Mouse (Mus musculus) neural tube, embryonic 11.5 days (tissue): ENCODE data around the gene Pde8b. TPM values are rescaled to one million over a fixed set of nuclear protein-coding genes. Genes with fewer than 3 reads are reported as not detected.

Experiments
- ATAC-seq: fragments of 200-750 bp; cut with Nextera tagmentation; 2 replicates; pipeline ENCODE4 v1.8.0; 2017; ENCODE audit warnings: moderate number of reproducible peaks, mild to moderate bottlenecking, moderate TSS enrichment, moderate library complexity; ENCODE audit not compliant: insufficient read depth, low FRiP score, low TSS enrichment
- DNase-seq: peaks from one replicate; pipeline ENCODE4 v3.0.0-alpha.2; 2015; ENCODE audit warnings: low spot score
- H3K27ac ChIP-seq: fragments of 300-500 bp; sonication (generic); 2 replicates; pipeline ENCODE4 v1.5.1; 2014; ENCODE audit warnings: low read depth, mild to moderate bottlenecking, low read length
- H3K27me3 ChIP-seq: fragments of 300-500 bp; sonication (generic); 2 replicates; pipeline ENCODE4 v1.6.1; 2014; ENCODE audit warnings: mild to moderate bottlenecking, low read length, mixed read lengths; ENCODE audit not compliant: control insufficient read depth, insufficient read depth
- H3K36me3 ChIP-seq: fragments of 300-500 bp; sonication (generic); 2 replicates; pipeline ENCODE4 v1.6.1; 2014; ENCODE audit warnings: mild to moderate bottlenecking, low read length, moderate library complexity, mixed read lengths; ENCODE audit not compliant: control insufficient read depth, insufficient read depth
- H3K4me1 ChIP-seq: fragments of 300-500 bp; sonication (generic); 2 replicates; pipeline ENCODE4 v1.6.1; 2014; ENCODE audit warnings: low read length, mixed read lengths; ENCODE audit not compliant: control insufficient read depth, insufficient read depth
- H3K4me2 ChIP-seq: fragments of 300-500 bp; sonication (generic); 2 replicates; pipeline ENCODE4 v1.6.1; 2014; ENCODE audit warnings: low read depth, mild to moderate bottlenecking, moderate library complexity
- H3K4me3 ChIP-seq: fragments of 300-500 bp; sonication (generic); 2 replicates; pipeline ENCODE4 v1.5.1; 2014; ENCODE audit warnings: low read depth, low read length
- H3K9ac ChIP-seq: fragments of 300-500 bp; sonication (generic); 2 replicates; pipeline ENCODE4 v1.6.1; 2014; ENCODE audit warnings: mild to moderate bottlenecking, low read length
- H3K9me3 ChIP-seq: fragments of 300-500 bp; sonication (generic); 2 replicates; pipeline ENCODE4 v1.6.1; 2016; ENCODE audit warnings: low read length; ENCODE audit not compliant: control insufficient read depth
- WGBS: fragments of 180-500 bp; shearing (Covaris S2); extraction: QIAGEN DNeasy Blood & Tissue Kit; methylation state at CpG from one replicate; pipeline ENCODE4 v1.1.7; 2014; 5-methylcytosine and 5-hydroxymethylcytosine counted together
- polyA plus RNA-seq: library from polyadenylated mRNA; unstranded; fragments of >200 nt; fragmentation: Nextera tagmentation; extraction: Ambion mirVana; gene quantifications from 2 replicates; pipeline ENCODE4 v1.2.1, GENCODE M21; 2014

Pde8b gene
- polyA plus RNA-seq, 1 experiment from 2014 or later = 4.1 TPM

DNA sequence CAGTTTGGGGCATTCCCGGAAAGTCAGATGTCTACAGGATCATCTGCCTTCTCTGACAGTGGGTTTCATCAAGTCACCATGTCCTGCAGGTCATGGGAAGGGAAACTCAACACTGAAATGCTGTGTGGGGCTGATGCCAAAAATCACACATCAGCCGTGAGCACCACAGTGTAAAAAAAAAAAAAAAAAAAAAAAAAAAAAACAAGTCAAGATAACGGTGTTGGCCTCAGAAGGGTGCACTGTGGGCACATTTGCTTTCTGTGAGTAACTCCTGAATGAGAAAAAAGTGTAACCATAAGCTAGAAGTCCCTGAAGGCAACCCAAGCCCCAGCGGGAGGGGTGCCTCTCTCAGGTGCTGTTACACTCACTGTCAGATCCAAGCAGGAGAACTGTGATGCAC, 199.7 kb downstream of the Pde8b start:
- Histone ChIP-seq H3K4me1 (no peaks in the 10 kb centered on the region), H3K27me3 (no peaks in the 10 kb centered on the region), H3K36me3 (no peaks in the 10 kb centered on the region), H3K4me3 (no peak overlapping the region), H3K9ac (no peak overlapping the region), H3K9me3 (no peaks in the 10 kb centered on the region), H3K27ac (no peak overlapping the region), H3K4me2 (no peak overlapping the region)
- no peak for ATAC-seq
- WGBS = 79% methylated on average over 4 of the region's 4 CpGs
- no peak for DNase-seq

DNA sequence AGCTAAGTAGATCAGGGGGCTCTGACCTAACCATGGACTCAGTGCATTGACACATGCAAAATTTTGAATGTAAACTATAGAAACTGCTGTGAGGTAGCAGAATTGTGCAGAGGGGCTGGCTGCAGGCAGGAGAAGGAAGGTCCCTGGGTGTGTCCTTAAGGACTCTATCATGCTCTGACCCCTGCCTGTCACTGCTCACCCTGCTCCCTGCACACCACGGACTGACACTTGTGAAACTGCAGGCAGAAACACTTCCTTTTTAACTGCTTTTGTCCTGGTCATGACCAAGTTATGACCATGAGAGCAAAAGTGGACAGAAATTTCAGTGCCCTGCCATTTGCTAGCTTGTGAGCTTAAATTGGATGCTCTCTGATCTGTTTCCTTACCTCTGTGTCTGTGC, 206.0 kb downstream of the Pde8b start:
- 52% methylated on average over 1 of the region's 1 CpGs for WGBS
- H3K27me3 ChIP-seq = no peaks in the 10 kb centered on the region
- H3K27ac ChIP-seq = no peak overlapping the region
- no peak overlapping the region for H3K4me2 ChIP-seq
- H3K36me3 ChIP-seq = no peaks in the 10 kb centered on the region
- H3K9me3 ChIP-seq = no peaks in the 10 kb centered on the region
- no peak for DNase-seq
- ATAC-seq = no peak
- no peak overlapping the region for H3K4me3 ChIP-seq
- no peak overlapping the region for H3K9ac ChIP-seq
- no peaks in the 10 kb centered on the region for H3K4me1 ChIP-seq

DNA sequence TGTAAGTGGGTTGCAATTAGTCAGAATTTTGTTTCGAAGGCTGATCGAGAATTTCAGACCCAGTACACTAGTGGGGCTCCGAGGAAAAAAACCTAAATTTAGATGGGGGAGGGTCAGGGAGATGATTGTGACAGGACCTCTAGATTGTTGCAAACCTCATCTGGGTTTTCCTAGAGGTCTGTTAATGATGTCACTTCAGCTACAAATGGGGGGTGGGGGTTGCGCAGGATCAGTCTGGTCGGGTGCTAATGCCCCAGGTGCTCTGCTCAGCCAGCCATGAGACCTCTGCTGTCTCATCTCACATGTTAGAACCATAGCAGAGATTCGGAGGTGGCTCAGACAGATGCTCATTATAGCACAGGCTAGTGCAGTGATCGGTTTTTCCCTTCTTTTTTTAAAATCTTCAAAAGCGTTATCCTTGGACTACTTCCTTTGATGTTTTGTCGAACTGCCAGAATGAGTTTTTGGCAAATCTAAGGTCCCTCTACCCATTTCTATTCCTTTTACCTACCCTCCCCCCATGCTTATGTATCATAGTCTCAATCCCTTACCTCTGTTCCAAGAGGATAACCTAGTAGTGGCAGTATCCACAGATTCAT, 209.9 kb downstream of the Pde8b start:
- ATAC-seq (no peak), DNase-seq (no peak)
- H3K4me2 ChIP-seq = no peak overlapping the region
- no peaks in the 10 kb centered on the region for H3K36me3 ChIP-seq
- H3K4me3 ChIP-seq = no peak overlapping the region
- H3K27me3 ChIP-seq = no peaks in the 10 kb centered on the region
- no peaks in the 10 kb centered on the region for H3K4me1 ChIP-seq
- 87% methylated on average over 9 of the region's 9 CpGs for WGBS
- H3K9ac ChIP-seq = no peak overlapping the region
- no peak overlapping the region for H3K27ac ChIP-seq
- no peaks in the 10 kb centered on the region for H3K9me3 ChIP-seq

DNA sequence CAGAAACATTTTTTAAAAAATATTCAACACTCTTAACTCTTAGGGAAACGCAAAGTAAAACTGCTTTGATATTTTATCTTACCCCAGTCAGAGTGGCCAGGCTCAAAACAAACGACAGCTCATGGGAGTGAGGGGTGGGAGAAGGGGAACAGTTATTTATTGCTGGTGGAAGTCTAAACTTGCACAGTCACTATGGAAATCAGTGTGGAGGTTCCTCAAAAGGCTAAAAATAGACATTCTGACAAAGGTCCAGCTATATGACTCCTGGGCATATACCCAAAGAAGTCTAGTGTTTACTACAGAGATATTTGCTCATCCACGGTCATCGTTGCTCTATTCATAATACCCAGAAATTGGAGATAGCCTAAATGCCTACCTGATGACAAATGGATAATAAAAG, 211.9 kb downstream of the Pde8b start:
- no peak overlapping the region for H3K4me2 ChIP-seq
- 86% methylated on average over 4 of the region's 4 CpGs for WGBS
- ATAC-seq = no peak
- no peaks in the 10 kb centered on the region for H3K9me3 ChIP-seq
- H3K4me3 ChIP-seq = no peak overlapping the region
- H3K27ac ChIP-seq = no peak overlapping the region
- no peak for DNase-seq
- H3K36me3 ChIP-seq = no peaks in the 10 kb centered on the region
- H3K27me3 ChIP-seq = no peaks in the 10 kb centered on the region
- H3K4me1 ChIP-seq = no peaks in the 10 kb centered on the region
- H3K9ac ChIP-seq = no peak overlapping the region

DNA sequence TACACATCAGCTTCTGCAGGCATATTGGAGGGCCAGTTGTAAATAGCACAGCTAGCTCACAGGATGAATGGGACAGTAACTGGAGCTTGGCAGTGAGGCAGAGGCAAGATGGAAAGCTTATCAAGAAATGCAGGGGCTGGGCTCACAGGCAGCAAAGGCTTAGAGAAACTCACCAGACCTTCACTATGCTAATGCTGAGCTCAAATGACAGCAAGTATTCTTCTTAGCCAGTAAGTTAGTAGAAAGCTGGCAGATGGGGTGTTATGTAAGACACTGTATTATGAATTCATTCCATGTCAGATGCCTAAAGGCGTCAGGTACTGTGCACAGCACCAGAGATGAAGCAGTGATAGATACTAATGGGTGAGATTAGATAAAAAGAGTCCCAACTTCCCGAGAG, 215.4 kb downstream of the Pde8b start:
- no peaks in the 10 kb centered on the region for H3K27me3 ChIP-seq
- no peak overlapping the region for H3K4me2 ChIP-seq
- no peak for DNase-seq
- no peak overlapping the region for H3K9ac ChIP-seq
- ATAC-seq = no peak
- H3K4me1 ChIP-seq = no peaks in the 10 kb centered on the region
- no peak overlapping the region for H3K27ac ChIP-seq
- no peak overlapping the region for H3K4me3 ChIP-seq
- no peaks in the 10 kb centered on the region for H3K36me3 ChIP-seq
- WGBS = 79% methylated on average over 2 of the region's 2 CpGs
- no peaks in the 10 kb centered on the region for H3K9me3 ChIP-seq

DNA sequence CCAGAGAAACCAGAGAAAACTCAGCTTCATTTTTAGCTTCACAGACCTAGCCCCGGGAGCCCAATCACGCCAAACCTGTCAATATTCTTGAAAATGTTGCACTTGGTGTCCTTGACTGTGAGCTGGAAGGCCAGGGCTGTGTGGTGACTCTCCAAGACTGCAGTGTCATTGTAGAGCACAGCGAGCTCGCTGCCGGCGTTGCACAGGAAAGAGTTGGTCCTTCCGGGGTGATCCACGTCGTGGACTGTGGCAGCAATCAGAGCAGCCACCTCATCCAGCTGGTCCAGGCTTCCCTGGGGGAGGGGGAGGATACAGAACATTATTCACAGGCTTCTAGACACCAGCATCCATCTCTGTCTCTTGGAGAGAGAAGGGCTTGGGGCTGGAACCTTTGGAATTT, 216.0 kb downstream of the Pde8b start:
- DNase-seq = no peak
- Histone ChIP-seq H3K27me3 (no peaks in the 10 kb centered on the region), H3K9ac (no peak overlapping the region), H3K4me3 (no peak overlapping the region), H3K36me3 (no peaks in the 10 kb centered on the region), H3K4me1 (no peaks in the 10 kb centered on the region), H3K9me3 (no peaks in the 10 kb centered on the region), H3K27ac (no peak overlapping the region), H3K4me2 (no peak overlapping the region)
- ATAC-seq = no peak
- 83% methylated on average over 9 of the region's 9 CpGs for WGBS

DNA sequence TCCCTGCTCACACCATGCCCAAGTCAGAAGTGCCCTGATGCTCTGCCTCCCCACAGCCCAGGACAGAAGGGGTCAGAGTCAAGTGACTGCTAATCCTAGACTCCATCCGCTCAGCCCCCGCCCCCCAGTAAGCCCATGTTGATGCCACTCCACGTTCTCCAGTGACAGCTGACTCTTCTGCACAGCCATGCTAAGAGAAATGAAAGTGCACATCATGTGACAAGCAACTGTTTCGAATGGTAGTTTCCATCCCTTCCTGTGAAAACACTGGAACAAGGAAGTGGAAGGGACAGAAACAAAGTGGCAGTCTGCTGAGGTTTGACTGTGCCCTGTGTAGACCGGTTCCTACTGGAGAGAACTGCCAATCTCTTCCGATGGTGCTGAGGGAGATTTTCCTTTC, 217.2 kb downstream of the Pde8b start:
- no peak overlapping the region for H3K4me2 ChIP-seq
- 92% methylated on average over 6 of the region's 6 CpGs for WGBS
- no peaks in the 10 kb centered on the region for H3K36me3 ChIP-seq
- H3K4me3 ChIP-seq = no peak overlapping the region
- no peaks in the 10 kb centered on the region for H3K4me1 ChIP-seq
- H3K9me3 ChIP-seq = no peaks in the 10 kb centered on the region
- H3K27ac ChIP-seq = no peak overlapping the region
- no peak for DNase-seq
- no peaks in the 10 kb centered on the region for H3K27me3 ChIP-seq
- H3K9ac ChIP-seq = no peak overlapping the region
- no peak for ATAC-seq

DNA sequence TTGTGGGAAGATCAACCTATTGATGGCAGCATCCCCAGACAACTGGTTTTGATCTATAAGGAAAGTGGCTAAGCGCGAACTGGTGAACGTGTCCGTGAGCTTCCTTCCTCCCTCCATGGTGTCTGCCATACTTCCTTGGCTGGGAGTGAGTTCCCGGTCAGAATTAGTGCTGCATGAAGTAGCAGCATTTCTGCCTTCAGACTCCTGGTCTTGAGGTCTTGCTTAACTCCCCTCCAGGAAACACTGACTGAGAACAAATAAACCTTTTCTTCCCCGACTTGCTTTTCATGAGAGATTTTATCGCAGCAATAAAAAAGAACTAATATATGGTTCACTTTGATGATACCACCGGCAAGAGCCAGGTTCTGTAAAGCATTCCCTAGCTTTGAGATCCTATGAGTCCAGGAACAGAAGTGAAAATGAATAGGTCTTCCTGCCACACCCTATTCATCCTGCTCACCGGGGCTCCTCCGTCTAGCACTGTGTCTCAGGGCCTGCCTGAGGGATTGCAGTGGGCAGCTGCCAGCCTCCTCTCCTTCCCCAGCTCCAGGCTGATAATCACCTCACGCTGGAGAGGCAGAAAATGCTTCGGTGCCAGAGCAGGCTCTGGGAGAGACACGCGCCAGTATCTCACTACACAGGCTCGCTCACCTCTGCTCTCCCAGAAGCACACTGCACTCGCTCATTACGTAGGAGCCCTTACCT, 217.9 kb downstream of the Pde8b start:
- Histone ChIP-seq H3K36me3 (no peaks in the 10 kb centered on the region), H3K27me3 (no peaks in the 10 kb centered on the region), H3K4me1 (no peaks in the 10 kb centered on the region), H3K9me3 (no peaks in the 10 kb centered on the region), H3K4me2 (no peak overlapping the region), H3K9ac (no peak overlapping the region), H3K4me3 (no peak overlapping the region), H3K27ac (no peak overlapping the region)
- WGBS = 73% methylated on average over 17 of the region's 17 CpGs
- DNase-seq (no peak), ATAC-seq (no peak)

DNA sequence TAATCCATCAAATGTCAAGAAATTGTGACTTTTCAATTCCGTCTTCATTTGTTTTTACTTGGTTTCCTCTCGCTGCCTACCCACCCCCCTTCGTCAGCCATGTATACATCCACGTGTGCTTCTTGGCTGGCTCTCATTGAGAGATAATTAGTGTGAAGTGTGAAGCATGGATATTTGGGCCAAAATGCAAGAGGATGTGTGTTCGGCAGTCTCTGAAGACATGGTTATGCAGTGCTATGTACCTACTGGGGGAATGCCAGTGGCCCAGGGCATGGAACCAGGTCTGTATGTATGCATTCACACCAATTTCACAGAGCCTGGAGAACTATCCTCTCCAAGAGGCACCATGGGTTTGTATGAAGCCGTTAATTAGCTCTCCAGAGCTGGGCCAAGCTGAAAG, 219.3 kb downstream of the Pde8b start:
- Histone ChIP-seq H3K4me3 (no peak overlapping the region), H3K27me3 (no peaks in the 10 kb centered on the region), H3K36me3 (no peaks in the 10 kb centered on the region), H3K9ac (no peak overlapping the region), H3K4me1 (no peaks in the 10 kb centered on the region), H3K27ac (no peak overlapping the region), H3K9me3 (no peaks in the 10 kb centered on the region), H3K4me2 (no peak overlapping the region)
- DNase-seq = no peak
- no peak for ATAC-seq
- WGBS = 87% methylated on average over 6 of the region's 6 CpGs
